Mouse (Mus musculus): ENCODE results near the gene Fat4.

Fat4 gene

DNA sequence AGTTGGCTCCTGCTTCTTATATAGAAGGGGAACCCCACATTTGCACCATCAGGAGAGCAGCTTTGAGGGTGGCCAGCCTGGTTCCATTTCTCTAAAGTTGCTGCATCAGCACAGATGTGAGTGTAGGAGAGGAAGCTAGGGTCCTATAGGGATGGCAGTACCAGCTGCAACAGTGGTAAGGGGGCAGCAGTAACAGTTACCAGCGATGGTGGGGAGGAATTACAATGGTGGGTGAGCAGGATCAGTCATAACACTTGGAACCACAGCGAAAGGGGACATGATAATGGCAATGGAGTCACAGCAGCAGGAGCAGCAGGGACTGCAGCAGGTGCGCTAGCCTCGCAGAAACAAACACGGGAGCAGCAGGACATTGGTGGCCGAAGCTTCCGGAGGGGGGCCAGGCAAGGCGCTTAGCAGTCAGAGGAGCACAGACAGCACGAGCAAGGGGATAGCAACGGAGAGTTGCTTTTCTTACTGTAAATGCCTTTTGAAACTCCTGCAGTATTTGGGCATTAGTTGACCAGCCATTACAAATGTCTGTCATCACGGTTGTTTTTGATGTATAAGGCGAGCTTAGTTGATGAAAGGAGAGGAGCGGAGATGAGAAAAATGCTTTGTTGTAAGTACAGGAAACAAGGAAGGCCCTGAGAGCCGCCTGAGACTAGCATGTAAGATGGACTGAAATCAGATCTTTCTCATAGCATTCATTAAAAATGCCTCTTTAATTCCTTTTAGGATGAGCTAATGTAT is 21.1 kb downstream of the Fat4 start:
- DNase-seq (ENCODE audit: low read depth, low spot score): no peak

DNA sequence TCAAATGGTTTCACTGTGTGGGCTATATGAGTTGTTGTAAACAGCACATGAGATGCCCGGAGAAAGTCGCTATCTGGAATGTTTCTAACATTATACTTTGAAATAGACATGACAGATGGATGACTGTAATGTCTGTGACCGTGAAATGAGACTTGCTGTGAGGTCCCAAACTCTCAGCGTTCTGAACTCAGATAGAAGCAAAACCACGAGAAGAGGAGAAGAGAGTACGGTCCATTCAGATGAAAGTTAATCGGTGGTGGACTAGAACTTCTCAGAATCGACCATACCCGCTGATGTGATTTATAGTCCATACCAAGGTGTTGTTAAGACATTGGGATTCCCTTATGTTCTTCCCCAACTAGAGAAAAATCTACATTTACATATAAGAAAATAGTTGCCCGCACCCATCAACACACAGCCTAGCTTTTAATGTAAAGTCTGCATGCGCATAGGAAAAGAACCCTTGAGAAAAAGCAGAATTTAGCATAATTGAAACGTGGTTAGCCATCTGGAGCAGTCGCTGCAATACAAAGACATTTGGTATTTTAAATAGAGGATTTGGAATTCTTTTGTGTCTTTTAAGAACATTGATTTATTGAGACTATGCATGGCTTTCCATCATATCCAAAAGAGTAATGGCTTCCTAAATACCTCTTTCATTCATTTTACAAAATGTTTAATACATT is 21.8 kb downstream of the Fat4 start:
- no peak for DNase-seq (ENCODE audit: low read depth, low spot score)

DNA sequence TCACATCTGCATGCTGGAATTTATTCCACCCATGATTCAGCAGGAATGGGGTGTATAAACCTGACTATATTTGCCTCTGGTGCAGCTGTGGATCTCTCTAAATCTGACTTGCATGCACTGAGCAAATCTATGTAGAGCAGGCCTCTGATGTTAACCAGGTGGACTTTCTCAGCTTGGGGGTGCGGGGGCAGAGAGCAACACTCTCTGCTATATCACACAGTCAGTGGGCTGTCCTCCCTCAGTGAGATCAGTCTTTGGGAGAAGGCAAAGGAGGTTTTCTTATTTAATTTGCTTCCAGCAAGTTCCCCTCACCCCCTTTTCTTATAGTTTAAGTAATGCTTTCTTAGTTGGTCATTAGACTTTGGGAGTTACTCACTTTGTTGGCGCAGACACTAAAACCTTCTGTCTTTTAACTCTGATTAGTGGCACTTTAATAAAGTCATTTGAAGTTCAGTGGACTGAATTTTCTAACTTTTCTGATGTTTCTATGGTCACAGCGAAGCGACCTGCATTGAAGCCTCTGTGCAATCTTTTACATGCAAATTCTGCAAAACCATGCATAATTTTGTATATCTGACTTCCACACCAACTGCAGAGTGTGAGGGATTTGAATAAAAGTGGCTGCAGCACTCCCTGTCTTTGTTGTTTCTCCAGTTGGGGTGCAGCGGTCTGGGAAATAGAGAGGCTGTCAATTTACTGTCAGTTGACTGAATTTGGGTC is 26.2 kb downstream of the Fat4 start:
- peak; percentile 15 for DNase-seq (ENCODE audit: low read depth, low spot score)

DNA sequence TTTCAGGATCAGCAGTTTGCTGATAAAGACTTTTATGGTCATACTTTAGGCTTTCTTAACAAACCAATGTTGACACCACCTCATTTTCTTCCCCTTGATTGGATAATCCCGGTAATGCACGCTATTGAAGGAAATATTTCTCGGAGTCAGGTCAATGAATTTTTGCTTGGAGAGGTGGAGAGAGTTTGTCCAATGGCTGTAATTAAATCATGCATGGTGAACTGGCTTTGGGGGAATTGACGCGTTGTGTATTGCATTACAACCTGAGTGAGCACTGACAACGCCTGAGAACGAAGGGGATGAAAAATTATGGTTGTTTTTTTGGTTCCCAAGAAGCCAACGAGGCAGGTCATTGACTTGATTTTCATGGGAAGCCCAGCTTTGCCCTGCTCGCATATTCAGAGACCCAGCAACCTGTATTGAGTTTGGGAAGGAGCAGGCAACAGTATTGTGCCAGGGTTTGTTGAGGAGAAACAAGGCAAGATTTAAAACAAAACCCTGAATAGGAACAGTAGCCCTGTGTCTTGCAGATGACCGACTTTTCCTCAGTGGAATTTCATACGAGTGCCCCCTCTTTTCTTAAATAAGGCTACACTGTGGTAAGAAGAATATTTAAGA is 26.9 kb downstream of the Fat4 start:
- DNase-seq (ENCODE audit: low read depth, low spot score): no peak

DNA sequence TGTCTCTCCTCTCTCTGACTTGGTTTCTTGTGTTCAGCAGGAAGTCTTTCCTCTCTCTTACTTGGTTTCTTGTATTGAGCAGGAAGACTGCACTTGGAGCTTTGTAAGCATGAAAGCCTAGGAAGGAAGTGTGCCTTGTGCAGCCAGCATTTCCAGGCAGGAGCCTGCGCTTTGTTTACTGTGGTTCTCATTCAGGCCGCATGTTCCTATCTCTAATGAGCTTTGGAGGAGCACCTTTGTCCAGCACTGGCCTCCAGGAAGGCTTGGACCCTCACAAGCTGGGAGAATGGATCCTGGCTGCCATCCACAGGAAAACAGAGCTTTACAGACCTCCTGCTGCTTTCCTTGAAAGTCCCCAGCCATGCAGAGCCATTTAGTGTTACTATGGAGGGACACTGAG is 32.2 kb downstream of the Fat4 start:
- no peak for DNase-seq (ENCODE audit: low read depth, low spot score)

DNA sequence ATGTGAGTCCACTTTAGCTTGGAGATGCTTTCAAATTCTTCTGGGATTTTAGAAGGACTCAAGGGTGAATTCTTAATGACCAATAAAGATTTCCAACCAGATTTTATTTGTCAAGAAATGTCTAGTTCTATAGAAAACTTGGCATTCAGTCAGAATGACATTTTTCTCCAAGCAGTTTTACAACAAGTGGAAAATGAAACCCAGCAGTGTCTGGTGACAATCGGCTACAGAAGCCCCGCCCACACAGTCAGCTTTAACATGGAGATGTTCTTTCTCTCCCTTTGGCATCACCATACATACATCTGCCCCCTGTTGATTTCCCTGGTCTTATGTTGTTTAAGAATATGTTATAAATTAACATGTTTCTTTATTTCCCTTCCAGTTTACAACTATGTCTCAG is 34.3 kb downstream of the Fat4 start:
- no peak for DNase-seq (ENCODE audit: low read depth, low spot score)

DNA sequence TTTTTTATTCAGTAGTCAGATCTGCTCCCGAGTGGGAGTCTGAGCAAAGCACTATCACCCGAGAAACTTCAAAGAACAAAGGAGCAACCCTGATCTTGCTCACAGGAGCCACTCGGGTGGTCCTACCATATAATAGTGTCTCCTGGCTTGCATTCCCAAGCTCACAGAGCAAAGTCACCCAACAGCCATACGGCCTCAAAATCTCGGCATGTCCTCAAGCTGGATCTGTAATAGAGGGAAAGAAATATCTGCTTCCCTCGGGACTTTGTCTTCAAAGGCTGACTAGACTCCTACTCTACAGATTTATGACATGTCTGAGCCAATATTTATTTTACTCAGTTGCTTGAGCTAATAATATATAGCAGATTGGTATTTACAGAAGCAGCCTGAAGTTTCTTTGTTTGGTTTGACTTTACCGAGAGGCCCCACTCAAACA is 36.5 kb downstream of the Fat4 start:
- peak; percentile 22 for DNase-seq (ENCODE audit: low read depth, low spot score)

DNA sequence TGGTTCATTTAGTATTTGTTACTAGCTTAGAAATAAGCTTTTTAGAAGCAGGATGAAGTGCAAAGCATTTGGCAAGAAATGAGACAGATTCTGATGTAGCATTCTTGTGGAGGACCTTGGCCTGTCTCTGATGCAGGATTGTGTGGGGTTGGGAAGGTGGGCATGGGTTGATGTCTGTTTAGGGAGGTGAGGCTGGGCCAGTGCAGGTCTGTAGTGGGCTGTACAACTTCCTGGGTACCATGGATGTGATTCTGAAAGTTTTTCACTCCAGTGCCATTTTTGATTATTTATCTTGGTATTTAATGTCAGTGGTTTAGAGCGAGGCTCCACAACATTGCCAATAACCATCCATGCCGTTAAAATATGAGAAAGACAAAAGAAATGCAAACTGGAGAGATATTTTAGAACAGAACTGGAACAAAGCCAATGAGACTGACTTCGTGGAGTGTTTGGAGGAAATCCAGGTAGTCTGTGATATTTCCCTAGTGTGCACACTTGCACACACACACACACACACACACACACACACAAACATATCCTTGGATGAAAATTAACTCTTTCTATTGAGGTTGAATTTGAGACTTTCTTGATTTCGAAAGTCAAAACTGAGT is 41.4 kb downstream of the Fat4 start:
- peak; percentile 22 for DNase-seq (ENCODE audit: low read depth, low spot score)

DNA sequence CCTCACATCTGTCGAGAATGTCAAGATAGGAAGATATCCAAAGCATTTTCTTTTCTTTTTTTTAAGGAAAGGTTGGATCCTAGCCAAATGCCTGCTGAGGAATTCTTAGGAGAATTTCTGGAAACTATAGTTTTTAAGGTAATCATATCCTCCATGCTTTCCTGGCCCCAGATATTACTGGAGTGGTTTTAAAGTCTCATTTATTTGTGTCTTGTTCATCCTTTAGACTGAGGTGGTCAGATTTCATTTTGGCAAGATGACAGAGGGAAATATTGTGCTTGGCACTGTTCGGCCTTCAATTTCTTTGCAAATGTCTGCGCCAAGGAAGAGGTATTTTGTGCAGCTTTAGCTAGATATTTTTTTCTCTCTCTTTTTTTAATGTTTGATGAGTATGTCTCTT is 42.0 kb downstream of the Fat4 start:
- DNase-seq (ENCODE audit: low read depth, low spot score): peak; percentile 14

DNA sequence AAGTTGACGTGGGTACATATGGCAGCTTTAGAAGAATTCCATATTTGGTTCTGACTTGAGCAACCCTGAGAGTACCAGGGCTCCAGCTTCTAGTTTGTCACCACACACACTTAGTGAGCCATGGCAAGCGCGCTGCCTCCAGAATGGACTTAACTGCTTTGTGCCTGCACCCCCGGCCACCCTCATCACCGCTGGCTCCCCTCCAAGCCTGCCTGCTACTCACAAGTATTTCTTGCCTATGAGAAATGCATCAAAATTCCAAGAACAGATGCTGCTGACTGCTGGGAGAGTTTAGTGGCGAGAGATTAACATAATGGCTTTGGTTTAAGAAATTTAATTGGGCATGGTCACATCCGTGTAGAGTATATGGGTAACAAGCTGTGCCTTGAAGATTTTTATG is 48.0 kb downstream of the Fat4 start:
- peak; percentile 68 for DNase-seq (ENCODE audit: low read depth, low spot score)

DNA sequence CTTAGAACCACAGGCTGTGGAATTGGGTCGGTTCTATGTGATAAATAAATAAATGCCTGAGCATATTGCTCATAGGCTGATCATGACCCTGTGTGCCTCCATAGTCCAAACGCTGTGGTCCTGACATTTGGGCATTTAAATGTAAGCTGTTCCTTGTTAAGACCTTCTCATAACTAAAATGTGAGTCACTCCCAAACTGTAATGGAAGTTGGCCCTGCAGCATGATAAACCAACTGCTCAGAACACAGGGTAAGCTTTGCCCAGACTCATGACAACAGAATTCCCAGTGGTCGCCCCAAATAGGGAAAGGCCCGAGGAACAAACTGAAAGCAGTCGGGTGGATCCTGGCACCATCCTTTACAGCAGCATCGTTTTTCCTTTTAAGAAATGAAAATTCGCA is 49.7 kb downstream of the Fat4 start:
- DNase-seq (ENCODE audit: low read depth, low spot score): no peak

DNA sequence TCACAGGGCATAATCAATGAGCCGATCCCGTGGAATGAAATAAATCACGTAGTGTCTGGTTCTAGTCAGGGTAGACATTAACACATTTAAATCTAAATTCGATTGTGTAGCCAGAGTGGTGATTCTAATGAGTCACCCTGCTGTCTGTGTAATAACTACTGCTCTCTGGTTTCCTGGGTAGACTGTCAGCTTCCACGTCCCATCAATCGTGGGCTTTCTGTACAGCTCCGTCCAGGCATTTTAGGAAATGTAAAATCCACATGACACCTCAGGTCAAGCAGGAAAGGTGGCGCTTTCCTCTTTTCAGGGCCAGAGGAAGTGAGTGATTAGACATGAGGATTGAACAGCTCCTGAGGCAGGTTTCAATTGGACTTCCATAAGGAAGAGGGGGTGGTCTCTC is 50.4 kb downstream of the Fat4 start:
- no peak for DNase-seq (ENCODE audit: low read depth, low spot score)

DNA sequence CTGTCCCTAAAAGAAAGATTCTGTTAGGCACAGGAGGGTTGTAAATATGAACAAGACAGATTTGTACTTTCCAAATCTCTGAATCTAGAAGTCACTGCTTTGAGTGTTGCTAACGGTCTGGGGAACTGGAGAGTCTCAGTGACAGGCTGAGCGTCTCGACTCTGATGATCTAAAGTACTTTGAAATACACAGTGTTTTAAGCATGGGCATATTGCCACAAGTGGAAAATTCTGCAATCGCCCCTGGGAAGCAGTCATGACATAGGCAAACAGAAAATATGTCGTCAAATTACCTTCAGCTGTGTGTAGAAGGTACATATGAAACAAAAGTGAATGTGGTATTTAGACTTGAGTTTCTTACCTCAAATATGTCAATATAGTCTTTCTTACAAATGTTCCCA is 51.4 kb downstream of the Fat4 start:
- DNase-seq (ENCODE audit: low read depth, low spot score): no peak

DNA sequence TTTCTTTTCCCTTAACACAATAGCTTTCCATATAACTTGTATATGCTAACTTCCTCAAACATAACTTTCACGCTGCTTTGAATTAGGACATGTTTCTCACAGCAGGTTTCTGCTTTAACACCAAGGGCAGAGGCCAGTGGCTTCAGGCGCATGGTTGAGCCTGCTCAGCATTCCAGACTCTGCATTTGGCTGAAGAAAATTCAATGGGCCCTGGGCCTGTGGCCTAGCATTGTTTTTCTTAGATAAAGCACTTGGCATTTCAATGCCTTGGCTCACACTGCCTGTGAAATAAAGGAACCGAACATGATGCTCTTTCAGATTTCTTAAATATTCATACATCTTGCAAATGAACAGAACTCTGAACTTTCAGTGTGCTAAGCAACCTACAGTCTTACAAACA is 52.8 kb downstream of the Fat4 start:
- DNase-seq (ENCODE audit: low read depth, low spot score): no peak

DNA sequence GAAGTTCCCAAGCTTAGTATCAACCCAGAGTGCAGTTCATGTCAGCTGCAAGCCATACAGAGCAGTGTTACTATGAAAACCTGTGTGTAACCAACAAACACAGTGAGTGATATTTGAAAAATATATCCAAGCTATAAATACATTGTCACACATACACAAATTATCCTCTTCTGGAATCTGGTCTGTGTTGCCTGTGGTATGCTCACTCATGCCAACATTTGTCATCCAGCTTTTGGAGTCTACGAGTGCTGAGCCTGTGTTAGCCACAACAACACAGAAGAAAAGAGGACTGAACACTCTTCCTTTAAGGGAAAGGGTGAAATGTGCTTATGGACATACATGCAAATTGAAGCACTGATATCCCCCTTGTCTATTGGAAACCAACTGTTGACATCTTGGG is 53.6 kb downstream of the Fat4 start:
- no peak for DNase-seq (ENCODE audit: low read depth, low spot score)

DNA sequence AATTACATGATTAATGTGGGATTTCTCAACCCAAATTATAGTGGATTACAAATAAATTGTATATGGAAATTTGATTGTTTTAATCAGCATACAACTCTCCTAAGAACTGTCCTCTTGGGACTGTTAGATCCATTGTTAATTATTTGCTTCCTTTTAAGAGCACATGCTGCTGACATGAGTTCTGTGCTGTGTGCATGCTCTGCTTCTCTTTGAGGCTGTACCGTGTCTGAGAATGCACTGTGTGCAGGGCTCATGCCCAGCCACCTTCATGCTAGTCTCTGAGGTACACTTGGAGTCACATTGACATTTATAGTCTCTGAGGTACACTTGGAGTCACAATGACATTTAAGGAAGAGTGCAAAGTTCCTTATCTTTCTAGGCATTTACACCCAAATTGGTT is 58.4 kb downstream of the Fat4 start:
- DNase-seq (ENCODE audit: low read depth, low spot score): no peak

DNA sequence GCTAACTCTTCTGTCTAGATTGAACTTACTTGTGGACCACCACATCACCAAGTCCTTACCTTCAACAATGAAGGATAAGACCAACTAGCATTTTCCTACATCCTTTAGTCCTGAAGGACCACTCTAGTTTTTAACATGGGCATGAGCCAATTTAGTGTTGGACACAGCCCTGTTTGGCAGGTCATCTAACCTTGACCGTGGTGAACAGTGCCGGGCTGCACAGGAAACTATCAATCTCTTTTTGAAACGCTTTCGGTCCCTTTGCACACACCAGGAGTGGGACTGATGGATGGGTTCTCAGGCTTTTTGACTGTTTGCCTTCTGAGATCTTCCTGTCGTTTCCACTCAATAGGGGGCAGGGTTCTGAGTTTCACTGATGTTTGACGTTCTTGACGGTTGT is 61.0 kb downstream of the Fat4 start:
- DNase-seq (ENCODE audit: low read depth, low spot score): no peak

DNA sequence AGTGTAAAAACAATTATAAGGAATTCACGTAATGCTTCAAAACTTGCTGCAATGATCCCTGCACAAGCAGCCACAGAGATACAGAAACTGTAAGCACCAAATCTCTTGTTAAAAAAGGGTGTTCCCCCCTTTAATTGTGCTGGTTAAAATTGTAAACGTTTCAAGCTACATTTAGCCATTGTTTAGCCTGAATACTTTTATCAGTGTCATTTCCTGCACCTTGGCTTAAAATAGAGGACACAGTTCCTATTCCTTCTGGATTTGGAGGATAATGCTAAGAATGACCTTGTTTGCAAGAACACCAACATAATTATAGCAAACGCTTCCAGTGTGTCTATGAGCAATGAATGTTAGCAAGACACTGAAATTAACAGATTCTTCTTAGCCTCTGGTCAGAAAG is 65.9 kb downstream of the Fat4 start:
- no peak for DNase-seq (ENCODE audit: low read depth, low spot score)

DNA sequence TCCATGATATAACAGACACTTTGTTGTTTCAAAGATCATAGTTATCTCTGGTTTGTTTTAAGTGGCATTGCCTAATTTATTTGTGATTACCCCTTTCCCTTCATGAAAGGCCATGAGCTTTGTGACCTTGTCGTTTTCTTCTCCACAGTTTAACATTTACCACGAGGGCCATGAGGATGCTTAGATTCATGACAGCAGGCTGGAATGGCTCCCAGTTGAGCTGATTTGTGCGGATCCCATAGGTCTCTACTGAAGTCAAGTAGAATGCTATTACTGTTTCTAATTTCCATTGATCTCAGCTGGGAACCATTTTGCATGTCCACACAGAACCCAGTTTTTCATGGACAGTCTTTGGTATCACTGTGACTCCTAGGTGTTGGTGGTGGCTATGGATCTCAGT is 67.5 kb downstream of the Fat4 start:
- no peak for DNase-seq (ENCODE audit: low read depth, low spot score)

DNA sequence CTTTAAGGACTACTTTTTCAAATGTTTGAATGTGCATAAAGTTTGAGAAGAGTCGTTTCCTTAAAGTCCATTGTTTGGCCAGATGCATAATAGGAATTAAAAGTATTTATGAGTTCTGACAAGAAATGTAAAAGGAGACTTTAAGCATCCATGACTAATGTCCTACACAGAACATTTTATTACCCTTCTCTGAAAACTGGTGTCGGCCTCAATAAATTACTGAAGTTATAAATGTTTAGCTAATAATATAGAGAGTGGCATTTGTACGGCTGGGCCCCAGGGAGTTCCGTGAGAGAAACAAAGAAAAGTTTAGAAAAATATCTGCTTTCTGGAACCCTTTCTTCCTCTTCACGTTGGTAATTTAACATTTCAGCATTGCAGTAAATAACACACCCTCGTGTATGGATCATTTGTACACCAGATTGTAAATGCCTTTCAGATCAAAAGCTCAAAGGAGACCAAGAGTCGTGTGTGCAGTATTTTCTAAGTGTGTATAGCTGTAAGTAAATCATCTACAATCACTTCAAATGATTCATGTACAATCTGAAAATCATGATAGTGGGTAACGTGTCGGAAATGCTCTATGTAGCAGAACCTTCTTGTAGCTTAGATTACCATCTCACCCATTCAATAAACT is 69.4 kb downstream of the Fat4 start:
- DNase-seq (ENCODE audit: low read depth, low spot score): no peak

DNA sequence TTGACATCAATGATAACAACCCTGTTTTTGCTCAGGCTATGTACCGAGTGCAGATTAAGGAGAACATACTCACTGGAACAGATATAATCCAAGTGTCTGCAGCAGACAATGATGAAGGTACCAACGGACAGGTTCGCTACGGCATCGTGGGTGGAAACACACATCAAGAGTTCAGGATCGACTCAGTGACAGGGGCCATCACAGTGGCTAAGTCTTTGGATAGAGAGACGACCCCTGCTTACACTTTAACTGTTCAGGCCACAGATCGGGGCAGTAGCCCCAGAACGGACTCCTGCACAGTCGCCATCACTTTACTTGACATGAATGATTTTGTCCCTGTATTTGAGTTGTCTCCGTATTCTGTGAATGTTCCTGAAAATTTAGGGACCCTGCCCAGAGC is 70.4 kb downstream of the Fat4 start:
- no peak for DNase-seq (ENCODE audit: low read depth, low spot score)

DNA sequence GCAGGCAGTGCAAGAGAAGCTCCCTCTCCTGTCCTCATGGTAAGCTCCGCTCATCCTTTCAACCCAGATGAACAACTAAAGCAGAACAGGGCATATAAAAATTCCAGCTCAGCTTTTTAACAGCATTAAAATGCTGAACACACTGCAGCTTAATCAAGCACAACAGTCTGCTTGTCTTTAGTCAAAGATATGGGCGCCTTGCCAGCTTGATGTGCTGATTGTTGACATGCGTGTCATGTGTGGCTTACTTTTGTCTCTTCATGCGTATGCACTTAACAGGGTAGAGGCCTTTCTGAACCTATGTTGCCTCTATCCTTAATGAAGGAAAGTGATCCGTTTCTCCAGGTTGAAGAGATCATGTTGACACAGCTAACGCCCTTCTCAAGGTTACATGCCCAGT is 75.6 kb downstream of the Fat4 start:
- no peak for DNase-seq (ENCODE audit: low read depth, low spot score)
